Mouse (Mus musculus) cerebellum, adult 2 months (tissue): ENCODE data around the gene BC028528.

Source experiments
- CTCF ChIP-seq: fragments of 200-500 bp; IDR thresholded peaks from 2 replicates; pipeline ENCODE4 v1.5.1; 2011; ENCODE audit warnings: low read depth, mild to moderate bottlenecking, control low read depth, low read length, moderate library complexity, borderline replicate concordance; ENCODE audit not compliant: insufficient read depth
- POLR2A ChIP-seq: fragments of 200-500 bp; IDR thresholded peaks from 2 replicates; pipeline ENCODE4 v1.6.1; 2011; ENCODE audit warnings: low read length, control low read depth, borderline replicate concordance; ENCODE audit not compliant: insufficient read depth

DNA sequence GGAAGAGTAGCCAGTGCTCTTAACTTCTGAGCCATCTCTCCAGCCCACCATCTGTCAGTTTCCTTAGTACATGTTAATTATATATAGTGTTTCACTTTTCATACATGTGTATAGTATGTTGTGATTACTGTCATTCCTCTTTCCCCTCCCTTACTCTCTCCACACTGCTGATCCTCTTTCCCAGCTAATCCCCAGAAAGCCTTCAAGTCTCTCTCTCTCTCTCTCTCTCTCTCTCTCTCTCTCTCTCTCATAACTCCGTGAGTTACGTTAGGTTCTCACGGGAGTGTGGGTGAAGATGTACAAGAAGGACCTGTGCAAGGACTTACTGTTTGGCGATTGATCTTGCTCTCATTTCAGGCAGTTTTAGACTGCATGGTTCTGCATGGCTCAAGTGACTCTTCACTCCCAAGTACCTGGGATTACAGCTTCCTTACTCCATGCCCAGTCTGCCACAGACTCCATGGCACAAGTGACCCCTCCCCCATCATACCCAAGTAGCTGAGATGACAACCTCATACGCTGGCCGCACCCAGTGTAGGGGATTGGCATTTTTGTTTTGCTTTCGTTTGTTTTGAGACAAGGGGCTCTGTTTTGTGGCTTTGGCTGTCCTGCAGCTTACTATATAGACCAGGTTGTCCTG lies 41.4 kb upstream of the BC028528 start:
- no peak for TF ChIP-seq CTCF
- no peak for TF ChIP-seq POLR2A
